Mouse (Mus musculus): Measurements from ENCODE around the gene Gm49416. TPM values are rescaled to one million over a fixed set of nuclear protein-coding genes. Genes with fewer than 3 reads are reported as not detected.
A peak's percentile ranks its signal among the peaks of the same experiment; 100 is the strongest.
"Not testable (repeated sequence)": the region's sequence is repeated elsewhere in the genome, so short reads cannot be mapped to it uniquely, and the experiment has no call there.

Gm49416 gene
- polyA plus RNA-seq, 1 experiment from 2014 or later, result not detected

GRCm38 (mm10) chr19:8880311-8881033, 8.3 kb upstream of the Gm49416 start, which contains the start of gene Uqcc3:
Gene Uqcc3 (minus strand): TSS chr19:8880923.
- peak within 1 kb of the TSS; percentile 96 for H3K9ac ChIP-seq
- ATAC-seq (ENCODE audit: extremely low read depth, insufficient number of reproducible peaks, low FRiP score, low TSS enrichment), result peak; percentile 82
- under 1% methylated on average over 42 of the region's 42 CpGs for WGBS
- peak within 1 kb of the TSS; percentile 89 for H3K27ac ChIP-seq (replicated peaks)
- H3K36me3 ChIP-seq, result peaks cover 24% of the 10 kb centered on the region
- H3K27me3 ChIP-seq (replicated peaks), result no peaks in the 10 kb centered on the region
- peak within 1 kb of the TSS; percentile 89 for H3K4me3 ChIP-seq
- peaks cover 12% of the 10 kb centered on the region for H3K4me1 ChIP-seq
- no peaks in the 10 kb centered on the region for H3K9me3 ChIP-seq
- H3K4me2 ChIP-seq, result peak within 1 kb of the TSS; percentile 81

GRCm38 (mm10) chr19:8881034-8881392, 7.7 kb upstream of the Gm49416 start:
- Histone ChIP-seq H3K27ac (replicated peaks) (peak overlapping the region; percentile 89; the same call in 1 of the 2 replicates), H3K4me2 (peak overlapping the region; percentile 81), H3K9me3 (no peaks in the 10 kb centered on the region), H3K4me1 (peaks cover 12% of the 10 kb centered on the region), H3K36me3 (peaks cover 18% of the 10 kb centered on the region), H3K4me3 (peak overlapping the region; percentile 89), H3K9ac (peak overlapping the region; percentile 96), H3K27me3 (replicated peaks) (no peaks in the 10 kb centered on the region)
- WGBS, result 16% methylated on average over 3 of the region's 3 CpGs
- no peak for ATAC-seq (ENCODE audit: extremely low read depth, insufficient number of reproducible peaks, low FRiP score, low TSS enrichment)

GRCm38 (mm10) chr19:8883616-8884015, 5.1 kb upstream of the Gm49416 start, which contains the start of the genes Lbhd1 and Gm49403:
Gene Lbhd1 (plus strand): TSS chr19:8883732.
Gene Gm49403 (plus strand): TSS chr19:8883930.
- H3K4me3 ChIP-seq, result no peak within 1 kb of the TSS
- H3K9me3 ChIP-seq, result no peaks in the 10 kb centered on the region
- ATAC-seq (ENCODE audit: extremely low read depth, insufficient number of reproducible peaks, low FRiP score, low TSS enrichment), result no peak
- H3K4me2 ChIP-seq, result no peak within 1 kb of the TSS
- no peak within 1 kb of the TSS for H3K27ac ChIP-seq (replicated peaks)
- H3K27me3 ChIP-seq (replicated peaks), result no peaks in the 10 kb centered on the region
- 67% methylated on average over 3 of the region's 3 CpGs for WGBS
- H3K4me1 ChIP-seq, result peaks cover 21% of the 10 kb centered on the region
- no peak within 1 kb of the TSS for H3K9ac ChIP-seq
- H3K36me3 ChIP-seq, result no peaks in the 10 kb centered on the region

GRCm38 (mm10) chr19:8886916-8887584, 1.7 kb upstream of the Gm49416 start:
- Histone ChIP-seq H3K4me2 (peak overlapping the region; percentile 87), H3K27me3 (replicated peaks) (no peaks in the 10 kb centered on the region), H3K4me3 (peak overlapping the region; percentile 80), H3K4me1 (peaks cover 18% of the 10 kb centered on the region), H3K9me3 (no peaks in the 10 kb centered on the region), H3K9ac (peak overlapping the region; percentile 89; the same call in 1 of the 2 replicates), H3K27ac (replicated peaks) (peak overlapping the region; percentile 89; the same call in 1 of the 2 replicates), H3K36me3 (peaks cover 15% of the 10 kb centered on the region)
- no peak for ATAC-seq (ENCODE audit: extremely low read depth, insufficient number of reproducible peaks, low FRiP score, low TSS enrichment)
- 61% methylated on average over 1 of the region's 1 CpGs for WGBS

- no peak for ATAC-seq (ENCODE audit: extremely low read depth, insufficient number of reproducible peaks, low FRiP score, low TSS enrichment)
- Histone ChIP-seq H3K9ac (peak overlapping the region; percentile 89), H3K27me3 (replicated peaks) (no peaks in the 10 kb centered on the region), H3K27ac (replicated peaks) (peak overlapping the region; percentile 89), H3K36me3 (peaks cover 15% of the 10 kb centered on the region), H3K4me3 (peak overlapping the region; percentile 80), H3K4me2 (peak overlapping the region; percentile 87), H3K9me3 (no peaks in the 10 kb centered on the region), H3K4me1 (peaks cover 23% of the 10 kb centered on the region)
- 17% methylated on average over 19 of the region's 19 CpGs for WGBS
Observed at GRCm38 (mm10) chr19:8887585-8888463, 902 bp upstream of the Gm49416 start.

- peak; percentile 13; the same call in 1 of the 2 replicates for ATAC-seq (ENCODE audit: extremely low read depth, insufficient number of reproducible peaks, low FRiP score, low TSS enrichment)
- Histone ChIP-seq H3K9me3 (no peaks in the 10 kb centered on the region), H3K4me1 (peaks cover 37% of the 10 kb centered on the region), H3K4me3 (peak within 1 kb of the TSS; percentile 92), H3K9ac (peak within 1 kb of the TSS; percentile 97), H3K4me2 (peak within 1 kb of the TSS; percentile 94), H3K27me3 (replicated peaks) (no peaks in the 10 kb centered on the region), H3K27ac (replicated peaks) (peak within 1 kb of the TSS; percentile 91), H3K36me3 (peaks cover 43% of the 10 kb centered on the region)
- WGBS, result 1% methylated on average over 54 of the region's 54 CpGs
Observed at GRCm38 (mm10) chr19:8892829-8893766, 4.4 kb downstream of the Gm49416 start, which contains the start of gene Ints5. Gene Ints5 (plus strand): TSS chr19:8893005.

GRCm38 (mm10) chr19:8895397-8895960, 6.8 kb downstream of the Gm49416 start:
- no peak for ATAC-seq (ENCODE audit: extremely low read depth, insufficient number of reproducible peaks, low FRiP score, low TSS enrichment)
- Histone ChIP-seq H3K27me3 (replicated peaks) (no peaks in the 10 kb centered on the region), H3K4me3 (no peak overlapping the region), H3K9me3 (no peaks in the 10 kb centered on the region), H3K4me2 (no peak overlapping the region), H3K4me1 (peaks cover 40% of the 10 kb centered on the region), H3K27ac (replicated peaks) (no peak overlapping the region), H3K9ac (0 out of 2 replicates have a peak overlapping the region, but pooled peaks have one; percentile 96), H3K36me3 (peaks cover 39% of the 10 kb centered on the region)
- 86% methylated on average over 9 of the region's 9 CpGs for WGBS

- Histone ChIP-seq H3K9ac (peak overlapping the region; percentile 96), H3K4me1 (peaks cover 40% of the 10 kb centered on the region), H3K36me3 (peaks cover 31% of the 10 kb centered on the region)
- not testable (repeated sequence) for H3K9me3 ChIP-seq; H3K4me2 ChIP-seq; ATAC-seq (ENCODE audit: extremely low read depth, insufficient number of reproducible peaks, low FRiP score, low TSS enrichment); H3K4me3 ChIP-seq; H3K27me3 ChIP-seq (replicated peaks); H3K27ac ChIP-seq (replicated peaks)
- WGBS, result 87% methylated on average over 5 of the region's 5 CpGs
Observed at GRCm38 (mm10) chr19:8896231-8896630, 7.5 kb downstream of the Gm49416 start.

GRCm38 (mm10) chr19:8897211-8897864, 8.6 kb downstream of the Gm49416 start:
- H3K27me3 ChIP-seq (replicated peaks); H3K9me3 ChIP-seq; ATAC-seq (ENCODE audit: extremely low read depth, insufficient number of reproducible peaks, low FRiP score, low TSS enrichment): not testable (repeated sequence)
- Histone ChIP-seq H3K4me2 (peak overlapping the region; percentile 83), H3K4me3 (peak overlapping the region; percentile 97), H3K36me3 (peaks cover 36% of the 10 kb centered on the region), H3K4me1 (peaks cover 38% of the 10 kb centered on the region), H3K9ac (peak overlapping the region; percentile 96), H3K27ac (replicated peaks) (peak overlapping the region; percentile 89)
- WGBS, result 26% methylated on average over 21 of the region's 21 CpGs

Data from heart, embryonic 13.5 days (tissue).